Mouse (Mus musculus): ENCODE measurements at regions not wholly inside any gene's neighbourhood (a gene's known extent, or its start where the extent isn't known, plus 50 kb on each side); places are given as distances from the start of the nearest gene placed in this dataset.

DNA sequence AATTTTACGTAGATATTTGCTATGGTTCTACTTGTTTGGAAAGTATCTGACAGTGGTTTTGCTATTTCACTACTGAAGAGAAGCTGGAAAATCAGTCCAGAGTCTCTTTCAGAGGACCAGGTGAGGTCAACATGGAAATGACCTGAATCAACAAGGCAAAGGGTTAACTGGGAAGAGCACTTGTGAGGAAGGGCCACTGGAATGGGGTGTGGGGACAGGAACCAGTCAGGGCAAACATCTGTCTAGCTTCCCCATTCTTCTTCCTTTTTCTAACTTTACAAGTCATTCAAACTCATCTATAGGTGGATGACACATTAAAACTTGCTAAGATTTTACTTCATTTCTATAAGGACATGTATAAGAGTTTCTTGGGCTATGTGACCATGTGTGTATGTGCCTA lies 283.7 kb downstream of the Gm11146 start:
- no peak for TF ChIP-seq CTCF (conservative IDR thresholded peaks at IDR 0.05)
- Histone ChIP-seq H3K27ac (no peak overlapping the region), H3K4me3 (no peak overlapping the region)
- no peak for DNase-seq (ENCODE audit: low spot score in 2 of 2)

DNA sequence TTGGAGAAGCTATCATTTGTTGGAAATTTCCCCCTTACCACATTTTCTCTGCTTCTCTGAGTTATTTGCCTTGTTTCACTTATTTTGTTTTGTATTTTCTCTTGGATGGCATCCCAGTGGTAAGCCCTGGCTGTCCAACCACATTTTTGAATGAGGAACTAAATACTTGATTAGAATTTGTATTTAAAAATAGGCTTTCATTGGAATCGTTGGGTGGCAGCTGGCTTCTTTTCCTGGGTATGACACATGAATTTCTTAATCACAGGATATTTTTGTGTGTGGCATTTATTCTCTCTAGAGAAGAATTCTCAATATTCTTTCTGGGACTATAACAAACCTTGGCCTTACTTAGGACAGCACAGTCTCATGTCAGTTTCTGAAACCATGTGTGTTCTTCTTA lies 286.5 kb downstream of the Gm11146 start:
- Histone ChIP-seq H3K27ac (peak overlapping the region; percentile 63), H3K4me3 (no peak overlapping the region)
- no peak; the same call in 1 of the 2 replicates for TF ChIP-seq CTCF (conservative IDR thresholded peaks at IDR 0.05)
- peak in 1 of 2 experiments; percentile 48 for DNase-seq (ENCODE audit: low spot score in 2 of 2)

DNA sequence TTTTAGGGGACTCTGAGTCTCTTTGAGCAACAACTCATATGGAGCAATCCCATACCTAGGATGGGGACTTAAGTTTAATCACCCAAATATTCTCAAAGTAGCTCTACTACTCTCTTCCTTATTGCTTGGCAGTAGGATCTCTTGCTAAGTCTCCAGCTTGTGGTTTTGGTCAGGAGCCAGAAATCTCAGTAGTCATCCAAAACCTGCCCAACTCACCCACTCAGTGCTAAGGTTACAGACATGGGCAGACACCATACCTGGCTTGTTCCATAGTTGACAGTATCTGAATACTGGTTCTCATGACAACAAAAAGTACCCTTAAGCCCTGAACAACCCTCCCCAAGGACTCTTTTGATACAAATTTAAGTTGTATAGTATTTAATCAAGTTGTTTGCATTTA lies 288.7 kb downstream of the Gm11146 start:
- no peak for TF ChIP-seq CTCF (conservative IDR thresholded peaks at IDR 0.05)
- DNase-seq (ENCODE audit: low spot score in 2 of 2) = no peak
- no peak overlapping the region for H3K27ac ChIP-seq
- no peak overlapping the region for H3K4me3 ChIP-seq

DNA sequence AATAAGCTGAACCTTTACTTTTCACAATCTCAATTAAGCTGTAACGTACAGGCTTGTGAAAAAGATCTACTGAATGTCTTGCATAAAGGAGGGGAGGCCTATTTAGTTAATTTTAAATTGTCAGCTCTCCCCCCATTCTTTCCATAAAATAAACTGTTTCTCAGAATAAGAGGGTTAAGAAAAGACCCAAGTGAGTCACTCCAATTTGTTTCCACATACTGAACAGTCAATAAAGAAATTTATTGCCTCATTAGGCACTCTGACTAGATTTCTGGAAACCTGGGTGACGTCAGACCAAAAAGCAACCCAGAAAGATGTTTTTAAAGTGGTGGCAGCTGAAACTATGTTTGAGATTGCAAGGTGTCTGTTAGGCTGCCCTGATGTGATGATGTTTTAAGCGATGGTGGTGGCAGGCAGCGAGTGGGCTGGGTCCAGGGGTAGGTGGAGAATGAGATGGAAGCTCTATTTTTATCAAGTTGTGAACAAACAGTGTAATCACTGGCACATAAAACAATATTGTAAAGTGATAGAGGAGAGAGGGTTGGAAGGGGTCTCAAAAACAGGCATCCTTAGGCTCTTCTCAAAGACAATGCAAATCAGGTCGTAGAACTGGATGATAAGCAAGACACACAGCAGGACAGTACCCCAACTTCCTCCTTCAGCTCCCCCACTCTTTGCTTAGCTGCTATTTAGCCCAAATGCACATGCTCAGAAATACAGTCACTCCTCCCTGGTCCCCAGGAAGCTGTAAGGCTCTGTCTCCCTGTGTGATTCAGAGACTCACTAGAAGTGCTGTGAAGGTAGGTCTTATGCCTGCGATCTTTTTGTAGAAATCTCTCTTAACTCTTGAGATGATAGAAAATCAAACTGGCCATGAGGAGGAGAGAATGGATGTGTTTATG lies 288.0 kb downstream of the Usp25 start:
- no peak overlapping the region for H3K4me3 ChIP-seq
- no peak for TF ChIP-seq CTCF (conservative IDR thresholded peaks at IDR 0.05)
- DNase-seq (ENCODE audit: low spot score in 2 of 2) = no peak
- peak overlapping the region; percentile 82 for H3K27ac ChIP-seq

DNA sequence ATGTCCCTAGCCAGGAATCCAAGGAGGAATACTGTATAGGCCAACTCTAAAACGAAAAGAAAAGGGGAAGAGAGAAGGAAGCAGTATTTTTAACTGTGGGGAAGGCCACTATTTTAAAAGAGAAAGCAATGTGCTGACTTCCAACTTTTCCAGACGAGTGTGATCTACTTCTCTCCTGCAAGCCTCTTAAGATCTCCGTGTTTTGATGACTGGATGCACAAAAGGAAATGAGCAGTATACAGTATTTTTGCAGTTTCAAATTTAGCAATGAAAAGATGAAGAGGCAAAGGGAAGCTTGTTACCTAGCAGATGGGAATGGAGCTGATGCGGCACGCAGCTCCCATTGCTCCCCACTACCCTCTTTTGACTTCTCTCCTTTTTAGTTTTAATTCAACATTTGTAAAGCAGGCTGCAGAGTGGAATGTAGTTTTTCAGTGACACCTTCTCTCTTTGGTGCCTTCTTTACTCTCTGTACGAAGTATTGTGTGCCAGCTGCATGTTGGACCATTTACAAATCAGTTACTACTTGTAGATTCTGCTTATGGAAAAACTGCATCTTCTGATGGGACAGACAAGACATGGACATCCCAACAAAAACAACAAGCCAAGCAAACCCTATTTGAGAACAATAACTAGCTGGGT lies 287.2 kb downstream of the Usp25 start:
- TF ChIP-seq CTCF (conservative IDR thresholded peaks at IDR 0.05) = no peak
- DNase-seq (ENCODE audit: low spot score in 2 of 2) = no peak
- peak overlapping the region; percentile 29; the same call in 1 of the 2 replicates for H3K4me3 ChIP-seq
- H3K27ac ChIP-seq = peak overlapping the region; percentile 82

DNA sequence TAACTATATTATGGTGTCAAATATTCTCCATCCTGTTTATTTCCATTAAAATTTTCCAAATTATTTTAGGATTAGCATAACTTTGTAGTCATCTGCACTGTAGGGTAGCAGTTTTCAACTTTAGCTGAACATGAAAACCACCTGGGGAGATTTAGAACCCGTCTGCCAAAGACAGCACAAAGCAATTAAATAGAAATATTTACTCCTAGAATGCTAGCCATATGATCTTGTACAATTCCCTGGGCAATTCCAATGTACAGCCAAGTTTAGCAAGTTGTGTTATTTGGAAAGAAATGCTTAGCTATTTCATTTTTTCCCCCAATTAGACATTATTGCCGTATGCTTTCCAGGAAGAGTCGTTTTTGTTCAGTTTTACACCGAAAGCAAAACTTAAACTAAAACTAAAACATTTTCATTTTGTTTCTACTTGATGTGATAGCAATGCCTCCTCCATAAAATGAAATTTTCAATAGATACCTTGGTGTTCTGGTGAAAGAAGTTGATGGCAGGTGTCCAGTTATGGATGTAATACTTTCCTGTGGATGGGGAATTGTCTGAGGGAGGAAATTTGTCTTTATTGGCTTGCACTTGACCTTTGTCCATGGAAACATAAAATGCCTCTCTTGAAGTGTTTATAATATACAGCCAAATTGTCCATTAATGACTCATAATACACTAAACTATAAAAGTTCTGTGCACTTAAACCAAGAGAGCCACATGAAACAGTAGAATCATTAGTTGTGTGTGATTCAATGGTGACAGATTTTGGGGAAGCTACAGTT lies 282.3 kb downstream of the Usp25 start:
- no peak for TF ChIP-seq CTCF (conservative IDR thresholded peaks at IDR 0.05)
- DNase-seq (ENCODE audit: low spot score in 2 of 2) = no peak
- 0 out of 2 replicates have a peak overlapping the region, but pooled peaks have one; percentile 2 for H3K27ac ChIP-seq
- no peak overlapping the region for H3K4me3 ChIP-seq

DNA sequence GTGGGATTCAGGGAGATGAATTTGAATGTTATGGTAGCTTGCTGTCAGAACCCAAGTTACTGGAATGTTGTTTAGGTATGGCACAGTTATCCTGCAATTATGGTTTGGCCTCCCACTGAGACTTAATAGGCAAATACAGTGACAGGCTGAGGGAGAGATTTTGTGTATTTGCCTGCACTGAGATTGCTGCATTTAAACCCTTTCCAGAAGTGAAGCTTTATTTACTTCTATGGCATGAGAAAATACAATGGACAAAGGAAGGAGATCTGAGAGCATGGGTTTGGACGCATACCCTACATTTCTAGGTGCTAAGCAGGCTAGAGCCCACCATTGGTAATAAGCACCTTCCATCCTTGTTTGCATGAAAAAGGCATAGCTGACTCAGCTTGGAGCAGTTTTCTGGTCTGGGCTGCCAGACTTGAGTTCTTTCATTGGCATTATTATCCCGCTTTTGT lies 278.8 kb downstream of the Usp25 start:
- H3K4me3 ChIP-seq = peak overlapping the region; percentile 32
- no peak for DNase-seq (ENCODE audit: low spot score in 2 of 2)
- TF ChIP-seq CTCF (conservative IDR thresholded peaks at IDR 0.05) = no peak
- H3K27ac ChIP-seq = peak overlapping the region; percentile 93

DNA sequence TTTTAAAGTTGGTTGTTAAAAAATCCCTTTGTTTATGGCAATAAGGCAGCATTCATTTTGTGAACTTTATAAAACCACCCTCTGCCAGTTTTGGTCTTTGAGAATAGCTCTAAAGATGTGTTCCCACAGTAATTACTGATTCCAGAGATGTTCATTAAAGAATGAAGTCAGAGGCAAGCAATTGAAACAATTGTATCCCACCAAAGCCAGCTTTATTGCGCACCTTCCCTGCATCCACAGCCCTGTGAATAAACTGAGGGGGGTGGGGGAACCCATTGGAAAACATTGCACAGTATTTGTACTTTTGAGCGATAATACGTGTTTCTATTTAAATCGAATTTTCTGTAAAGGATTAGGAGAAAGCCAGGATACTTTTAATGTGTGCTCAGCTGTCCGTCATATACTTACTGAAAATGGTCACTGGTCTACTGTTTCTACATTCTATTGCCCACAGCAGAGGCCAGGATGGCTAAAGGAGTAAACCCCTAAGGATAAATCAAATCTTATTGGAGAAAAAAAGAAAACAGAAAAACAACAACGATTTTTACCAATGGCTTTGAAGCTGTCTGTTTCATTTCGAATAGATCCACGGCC lies 278.3 kb downstream of the Usp25 start:
- no peak for DNase-seq (ENCODE audit: low spot score in 2 of 2)
- Histone ChIP-seq H3K4me3 (peak overlapping the region; percentile 32), H3K27ac (peak overlapping the region; percentile 93)
- TF ChIP-seq CTCF (conservative IDR thresholded peaks at IDR 0.05) = no peak

DNA sequence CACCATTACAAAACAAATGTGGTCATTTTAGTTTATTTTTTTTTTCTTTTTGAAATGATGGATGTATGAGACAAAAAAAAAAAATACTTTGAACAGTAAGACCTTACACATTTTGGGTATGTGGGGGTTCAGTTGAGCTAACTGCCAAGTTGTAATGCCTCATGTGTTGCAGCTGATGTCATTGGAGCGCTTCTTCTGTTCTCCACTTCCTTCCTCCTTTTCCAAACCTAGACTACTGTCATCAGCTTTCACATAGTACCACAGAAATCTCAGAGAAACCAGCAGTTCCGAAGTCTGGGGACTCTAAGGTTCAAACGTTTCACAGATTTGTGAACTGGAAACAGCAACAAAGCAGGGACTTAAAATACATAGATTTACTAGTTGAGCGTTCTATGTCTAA lies 270.7 kb downstream of the Usp25 start:
- no peak for DNase-seq (ENCODE audit: low spot score in 2 of 2)
- no peak overlapping the region for H3K27ac ChIP-seq
- TF ChIP-seq CTCF (conservative IDR thresholded peaks at IDR 0.05) = no peak
- H3K4me3 ChIP-seq = no peak overlapping the region

DNA sequence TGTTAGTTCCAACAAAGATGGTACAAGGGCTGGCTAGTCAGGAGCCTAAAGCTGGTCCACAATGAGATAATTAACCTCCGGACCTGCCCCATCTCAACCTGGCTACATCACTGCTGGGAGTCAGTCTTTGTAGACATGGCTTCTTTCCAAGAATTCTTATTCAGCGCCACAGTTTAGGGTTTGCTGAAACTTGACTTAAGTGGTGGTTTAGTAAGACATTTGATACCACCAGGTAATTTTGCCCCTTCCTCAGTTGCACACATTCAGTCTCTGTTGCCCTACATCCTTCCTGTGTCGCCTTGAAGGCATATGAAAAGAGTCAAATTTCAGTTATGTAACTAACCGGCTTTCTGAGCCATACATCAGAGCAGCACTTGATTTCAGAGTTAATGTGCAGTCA lies 266.4 kb downstream of the Usp25 start:
- no peak for DNase-seq (ENCODE audit: low spot score in 2 of 2)
- Histone ChIP-seq H3K4me3 (no peak overlapping the region), H3K27ac (no peak overlapping the region)
- no peak for TF ChIP-seq CTCF (conservative IDR thresholded peaks at IDR 0.05)

DNA sequence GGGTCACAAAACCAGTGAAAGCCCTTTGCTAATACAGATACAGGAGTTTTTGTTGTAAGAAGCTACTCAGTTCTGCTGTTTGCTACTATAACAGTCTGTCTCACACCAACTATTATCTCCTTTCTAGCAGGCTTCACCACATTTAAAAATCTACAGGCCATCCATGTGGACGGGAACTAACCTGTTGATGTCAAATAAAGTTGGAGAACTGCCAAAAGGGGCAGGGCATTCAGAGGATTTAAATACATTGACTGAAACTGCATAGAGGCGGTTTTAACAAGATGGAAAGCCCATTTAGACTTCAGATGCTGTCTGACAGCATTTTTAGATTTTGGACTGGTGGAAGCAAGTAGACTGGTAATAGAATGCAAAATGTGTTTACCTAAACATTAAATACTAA lies 266.0 kb downstream of the Usp25 start:
- Histone ChIP-seq H3K27ac (no peak overlapping the region), H3K4me3 (no peak overlapping the region)
- TF ChIP-seq CTCF (conservative IDR thresholded peaks at IDR 0.05) = no peak
- no peak for DNase-seq (ENCODE audit: low spot score in 2 of 2)

DNA sequence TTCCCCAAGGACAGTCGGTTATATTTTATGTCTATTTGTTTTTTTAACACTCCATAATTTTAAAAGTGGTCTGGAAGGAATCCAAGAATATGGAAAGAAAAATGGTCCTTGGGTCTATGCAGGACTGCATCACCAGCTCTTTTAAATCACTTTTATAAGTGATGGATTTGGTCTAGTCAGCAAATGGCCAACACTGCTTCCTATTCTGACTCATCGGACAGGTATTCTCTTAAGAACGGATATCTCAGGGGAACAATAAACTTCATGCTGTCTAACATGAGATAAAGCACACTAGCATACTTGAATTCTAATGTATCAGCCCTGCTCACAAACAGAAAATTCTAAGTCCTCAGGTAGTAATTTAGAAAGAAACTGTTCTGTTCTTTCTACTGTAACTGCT lies 259.8 kb downstream of the Usp25 start:
- Histone ChIP-seq H3K4me3 (no peak overlapping the region), H3K27ac (no peak overlapping the region)
- no peak for TF ChIP-seq CTCF (conservative IDR thresholded peaks at IDR 0.05)
- no peak for DNase-seq (ENCODE audit: low spot score in 2 of 2)

All from layer of hippocampus, adult 2 months (tissue).